Mouse (Mus musculus) left cerebral cortex, postnatal 4 days (tissue): ENCODE results near the gene Gm136. TPM values are rescaled to one million over a fixed set of nuclear protein-coding genes. Genes with fewer than 3 reads are reported as not detected.
A peak's percentile ranks its signal among the peaks of the same experiment; 100 is the strongest.
"Not testable (repeated sequence)": the region's sequence is repeated elsewhere in the genome, so short reads cannot be mapped to it uniquely, and the experiment has no call there.

ENCODE experiments used
- DNase-seq: peaks from one replicate; pipeline ENCODE4 v3.0.0-alpha.2; 2022
- intact Hi-C: fragments of 180-260 bp; cut with DNase I; formaldehyde crosslinking; loops from one replicate; pipeline ENCODE4 v1.15.1; 2025
- total RNA-seq, 2 experiments: library from RNA; stranded (reverse); gene quantifications; 2 replicates each; pipeline ENCODE4 v1.2.3; 2021

Gene Gm136
- under 1 TPM in 1 of 2 experiments, not detected in 1; 0.38 TPM for total RNA-seq

DNA sequence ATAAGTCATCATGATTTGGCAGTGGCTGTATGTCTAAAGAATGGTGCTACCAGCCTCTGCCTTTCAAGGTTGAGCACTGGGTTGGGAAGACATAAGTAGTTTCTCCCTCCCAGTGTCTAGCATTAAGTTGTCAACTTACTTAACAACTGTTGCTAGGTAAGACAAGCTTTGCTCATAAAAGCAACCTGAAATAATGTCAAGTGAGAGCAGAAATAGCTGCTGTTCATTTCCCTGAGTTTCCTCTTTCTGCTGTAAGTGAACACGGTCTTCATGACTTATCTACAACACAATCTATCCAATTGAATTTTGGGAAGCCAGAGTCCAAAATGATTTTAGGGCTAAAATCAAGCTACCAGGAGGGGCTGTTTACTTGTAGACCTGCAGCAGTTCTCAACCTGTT, at the start of gene Gm136:
TSS of gene Gm136 (minus strand) at position 101 of the 400 bp plus-strand sequence.
- intact Hi-C loops: no loop called here
- no peak for DNase-seq

DNA sequence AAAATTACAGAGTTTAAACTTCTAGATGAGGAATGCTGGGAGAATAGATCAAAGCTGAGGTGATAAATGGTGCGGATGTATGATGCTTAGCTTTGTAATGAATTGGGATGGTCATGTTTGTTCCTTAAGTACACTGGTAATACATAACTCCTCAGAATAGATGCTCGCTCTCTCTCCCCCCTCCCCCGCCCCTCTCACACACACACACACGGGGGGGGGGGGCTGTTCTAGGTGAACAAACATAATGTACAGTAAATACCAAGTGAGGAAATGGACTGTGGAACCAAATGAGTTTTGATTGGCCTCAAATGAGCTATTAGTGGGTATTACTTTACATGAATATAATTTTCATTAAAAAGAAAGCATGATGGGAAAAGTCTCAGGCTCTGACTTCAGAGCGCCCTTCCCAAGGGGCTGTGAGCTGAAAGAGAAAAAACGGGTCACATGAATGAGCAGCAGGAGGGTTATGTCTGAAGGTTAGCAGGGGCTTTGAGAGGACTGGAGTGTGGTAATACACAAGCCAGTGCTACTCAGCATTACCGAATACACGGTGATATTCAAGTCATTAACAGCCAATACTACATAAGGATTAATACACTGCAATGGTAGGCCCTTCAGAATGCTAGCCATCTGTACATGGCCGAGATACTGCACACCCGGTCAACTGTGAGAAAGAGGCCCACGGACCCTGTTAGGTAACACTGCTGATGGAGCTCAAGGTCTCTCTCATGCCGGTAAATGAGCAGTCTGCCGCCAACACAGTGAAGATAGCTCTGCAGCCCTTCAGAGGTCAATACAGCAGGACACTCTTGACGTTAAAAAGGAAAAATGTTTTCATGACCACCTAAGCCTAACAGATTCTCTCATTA, 45.3 kb upstream of the Gm136 start:
- intact Hi-C loops: no loop called here

DNA sequence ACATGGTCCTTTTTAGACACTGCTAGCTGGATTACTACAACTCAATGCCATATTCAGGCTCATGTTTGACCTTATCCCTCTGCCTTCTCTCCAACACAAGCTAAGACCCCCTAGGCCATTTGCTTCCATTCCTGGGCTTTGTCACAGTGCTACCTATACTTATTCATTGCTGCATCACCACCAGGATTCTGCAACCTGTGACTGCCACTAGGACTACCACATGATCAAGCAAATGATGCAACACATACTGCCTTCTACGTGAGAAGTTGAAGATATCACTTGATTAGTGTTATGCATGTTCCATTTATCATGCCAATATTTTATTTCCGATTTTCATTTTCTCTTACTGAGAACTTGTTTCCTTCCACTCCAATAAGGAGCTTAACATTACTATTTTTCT, 41.9 kb upstream of the Gm136 start:
- DNase-seq: no peak
- intact Hi-C loops: no loop called here

More for the DNA sequence above, 45.3 kb upstream of the Gm136 start:
- DNase-seq: no peak

DNA sequence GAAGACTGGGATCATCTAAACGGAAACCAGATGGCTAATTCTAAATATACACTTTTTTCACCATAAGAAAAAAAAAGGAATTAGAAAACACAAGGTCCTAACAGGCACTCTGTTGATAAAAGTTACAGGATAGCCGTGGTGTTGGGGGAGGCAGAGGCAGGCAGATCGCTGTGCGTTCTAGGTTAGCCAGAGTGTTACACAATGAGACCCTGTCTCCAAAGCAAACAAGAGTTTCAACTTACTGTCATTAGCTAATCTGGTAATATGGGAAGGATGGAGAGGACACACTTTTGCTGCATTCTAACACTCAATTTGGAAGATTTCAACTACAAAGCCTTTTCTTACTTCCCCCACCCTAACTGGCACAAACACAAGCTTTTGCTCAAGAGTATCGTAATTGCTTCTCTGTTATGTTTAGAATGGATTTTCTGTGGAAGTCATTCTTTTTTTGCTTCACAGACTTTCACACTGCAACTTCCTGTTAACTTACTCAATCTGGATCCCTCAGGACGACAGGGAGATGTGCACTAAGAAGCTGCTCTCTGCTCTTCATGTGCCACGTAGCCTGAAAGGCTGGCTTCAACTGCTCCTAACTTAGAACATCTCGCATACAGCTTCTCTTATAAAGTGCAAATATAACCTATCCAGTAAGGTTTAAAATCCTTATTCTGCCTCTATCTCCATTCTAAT, 41.4 kb upstream of the Gm136 start:
- DNase-seq: no peak
- intact Hi-C loops: no loop called here

DNA sequence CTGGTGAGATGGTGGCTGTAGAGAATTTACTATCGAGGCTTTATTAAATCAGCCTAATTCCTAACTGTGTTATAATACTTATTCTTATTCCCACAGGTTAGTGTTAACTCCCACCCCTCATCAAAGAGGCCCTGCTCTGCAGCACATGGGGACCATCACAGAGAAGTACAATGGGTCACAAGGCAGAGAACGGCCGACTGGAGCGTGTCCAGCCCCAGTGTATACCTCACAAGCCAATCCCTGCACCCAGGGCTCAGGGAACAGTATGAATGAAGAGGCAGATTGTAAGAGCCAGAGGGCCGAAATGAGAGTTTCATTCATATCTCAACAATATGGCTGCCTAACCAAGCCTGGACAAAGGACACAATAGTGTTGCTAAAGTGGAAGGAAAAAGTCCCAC, 40.2 kb upstream of the Gm136 start:
- intact Hi-C loops: no loop called here
- DNase-seq: no peak

DNA sequence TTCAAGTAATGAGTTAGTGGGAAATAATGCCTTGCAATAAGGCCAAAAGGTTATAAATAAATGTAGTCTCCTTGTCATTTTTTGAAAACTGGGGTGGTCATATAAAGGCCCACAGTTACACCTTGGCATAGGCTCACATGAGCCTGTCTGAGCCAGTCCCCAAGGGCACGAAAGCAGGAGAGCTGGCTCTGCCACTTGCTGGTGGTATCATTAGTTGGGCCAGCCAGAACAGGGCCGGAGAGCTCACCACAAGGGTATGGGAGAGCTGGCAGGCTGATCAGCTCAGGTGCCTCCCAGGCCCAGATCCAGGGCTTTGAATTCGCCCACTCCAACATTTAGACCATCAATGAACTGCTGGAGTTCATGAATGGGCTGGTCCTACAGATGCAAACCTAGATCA, 30.4 kb upstream of the Gm136 start:
- intact Hi-C loops: loop anchor here (10.0 kb wide), 1 partner anchor 138 kb away; no protein-coding TSS in a partner anchor
- DNase-seq: no peak

DNA sequence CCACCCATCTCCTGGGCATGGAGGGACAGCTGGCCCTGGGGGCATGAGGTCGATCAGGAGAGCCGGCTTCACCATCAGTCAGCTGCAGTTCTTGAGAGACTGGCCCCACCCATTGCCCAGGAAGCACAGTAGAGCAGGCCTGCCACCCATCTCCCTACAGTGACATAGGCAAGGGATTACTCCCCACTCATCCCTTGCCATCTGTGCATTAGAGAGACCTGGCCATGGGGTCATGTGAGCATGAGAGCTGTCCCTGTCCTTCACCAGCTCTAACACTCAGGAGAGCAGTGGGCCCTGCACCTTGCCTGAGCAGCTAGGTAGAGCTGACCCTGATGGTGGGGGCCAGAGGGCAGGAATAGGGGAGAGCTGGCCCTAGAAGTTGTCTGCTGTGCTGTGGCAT, 29.6 kb upstream of the Gm136 start:
- DNase-seq: no peak
- intact Hi-C loops: loop anchor here (10.0 kb wide), 1 partner anchor 139 kb away; no protein-coding TSS in a partner anchor

DNA sequence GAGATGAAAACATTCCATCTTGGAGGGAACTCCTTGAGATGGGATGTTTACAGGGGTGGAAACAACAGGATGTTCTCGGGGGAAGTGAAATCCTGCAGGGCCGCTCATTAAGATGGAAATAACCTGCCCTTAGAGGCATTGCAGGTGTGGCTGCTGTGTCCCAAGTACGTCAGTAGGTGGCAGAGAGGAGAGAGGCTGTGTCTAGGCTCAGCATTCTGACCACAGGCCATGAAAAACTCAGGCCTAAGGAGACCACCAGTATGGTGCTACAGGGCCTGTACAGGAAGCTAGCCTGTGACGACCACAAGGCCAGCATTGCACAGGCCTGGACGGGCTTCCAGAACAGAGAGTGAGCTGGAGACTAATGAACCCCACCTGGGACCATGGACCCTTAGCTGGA, 28.8 kb upstream of the Gm136 start:
- intact Hi-C loops: loop anchor here (10.0 kb wide), 1 partner anchor 140 kb away; no protein-coding TSS in a partner anchor
- no peak for DNase-seq

DNA sequence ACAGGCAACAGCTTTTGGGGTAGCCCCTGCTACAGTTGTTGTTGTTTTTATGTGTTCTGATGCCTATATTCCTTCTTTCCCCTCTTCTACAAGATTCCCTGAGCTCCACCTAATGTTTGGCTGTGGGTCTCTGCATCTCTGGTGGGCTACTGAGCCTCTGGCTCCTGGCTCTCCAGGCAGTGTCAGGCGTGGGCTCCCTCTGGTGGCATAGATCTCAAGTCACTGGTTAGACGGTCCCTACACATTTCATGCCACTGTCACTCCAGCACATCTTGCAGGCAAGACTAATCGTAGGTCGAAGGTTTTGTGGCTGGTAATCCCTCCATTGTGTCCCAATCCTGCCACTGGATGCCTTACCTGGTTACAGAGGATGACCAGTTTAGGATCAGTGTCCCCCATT, 26.7 kb upstream of the Gm136 start:
- intact Hi-C loops: loop anchor here (10.0 kb wide), 1 partner anchor 142 kb away; no protein-coding TSS in a partner anchor
- peak; percentile 31 for DNase-seq

DNA sequence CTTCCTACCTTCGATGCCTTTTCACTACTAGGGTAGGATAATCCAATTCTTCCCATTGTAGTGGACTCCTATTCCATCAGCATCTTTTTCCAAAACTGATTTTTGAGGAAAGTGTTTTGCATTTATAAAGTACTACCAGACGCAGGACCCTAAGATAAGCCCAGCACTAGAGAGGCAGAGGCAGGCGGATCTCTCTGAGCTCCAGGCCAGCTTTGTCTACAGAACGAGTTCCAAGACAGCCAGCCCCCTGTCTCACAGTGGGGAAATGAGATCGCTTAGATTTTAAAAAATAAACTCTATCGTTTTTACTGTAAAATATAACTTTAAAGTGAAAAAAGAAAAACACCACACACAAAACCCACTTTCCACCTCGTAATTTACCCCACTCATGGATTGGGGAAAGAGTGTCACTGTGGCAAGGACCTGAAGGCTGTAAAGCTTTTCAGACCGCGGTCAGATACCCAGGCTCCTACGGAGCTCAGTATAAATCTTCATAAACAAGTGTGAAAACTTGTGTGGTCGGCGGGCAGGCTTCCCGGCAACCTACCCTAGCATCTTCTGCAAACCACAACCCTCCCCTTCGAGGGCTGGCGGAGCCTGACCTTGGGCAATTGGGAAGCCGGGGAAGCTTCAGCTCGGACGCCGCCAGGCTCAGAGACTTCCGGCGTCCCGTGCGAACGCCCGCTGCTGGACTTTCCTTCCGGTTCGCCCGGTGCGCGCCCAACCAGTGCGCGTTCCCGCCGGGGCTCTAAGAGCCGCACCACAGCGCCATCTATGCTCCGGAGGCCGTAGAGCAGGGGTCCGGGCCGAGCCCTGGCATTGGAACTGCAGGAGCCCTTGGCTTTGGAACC, 21.8 kb upstream of the Gm136 start, which contains the start of gene Smim8:
TSS of gene Smim8 (minus strand) at position 747 of the 851 bp plus-strand sequence.
- intact Hi-C loops: loop anchor here (5.0 kb wide), 1 partner anchor 91 kb away; the partner anchor contains the start of gene Slc35a1
- DNase-seq: peak; percentile 92

DNA sequence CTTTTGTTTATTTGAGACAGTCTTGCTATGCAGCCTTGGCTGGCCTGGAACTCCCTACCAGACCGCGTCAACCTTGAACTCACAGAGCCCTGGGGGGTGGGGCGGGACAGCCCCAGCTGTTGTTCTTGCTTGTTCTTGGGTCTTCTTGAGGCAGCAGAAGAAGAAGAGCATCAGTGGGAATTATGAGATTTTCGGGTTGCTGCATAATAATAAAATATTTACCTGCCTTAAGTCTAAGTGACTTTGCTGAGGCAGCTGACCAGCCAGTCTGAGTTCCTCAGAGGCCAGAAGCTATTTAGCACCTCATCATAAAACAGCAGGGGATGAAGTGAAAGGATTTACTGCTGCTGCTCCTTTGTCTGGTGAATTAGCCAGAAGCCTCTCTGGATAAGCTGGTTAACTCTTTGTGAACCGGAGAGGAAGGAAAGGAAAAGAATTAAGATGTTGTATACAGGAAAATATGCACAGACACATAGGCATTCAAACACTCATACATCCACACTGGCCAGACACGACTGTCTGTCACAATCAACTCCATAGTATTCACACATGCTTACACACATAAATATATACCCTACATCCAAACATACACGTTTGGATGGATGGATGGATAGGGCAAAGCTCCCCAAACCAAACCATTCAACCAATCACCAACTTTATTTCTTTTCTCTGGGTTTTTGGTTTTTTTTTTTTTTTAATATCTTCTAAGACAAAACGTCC, 15.7 kb upstream of the Gm136 start:
- no peak for DNase-seq
- intact Hi-C loops: no loop called here

DNA sequence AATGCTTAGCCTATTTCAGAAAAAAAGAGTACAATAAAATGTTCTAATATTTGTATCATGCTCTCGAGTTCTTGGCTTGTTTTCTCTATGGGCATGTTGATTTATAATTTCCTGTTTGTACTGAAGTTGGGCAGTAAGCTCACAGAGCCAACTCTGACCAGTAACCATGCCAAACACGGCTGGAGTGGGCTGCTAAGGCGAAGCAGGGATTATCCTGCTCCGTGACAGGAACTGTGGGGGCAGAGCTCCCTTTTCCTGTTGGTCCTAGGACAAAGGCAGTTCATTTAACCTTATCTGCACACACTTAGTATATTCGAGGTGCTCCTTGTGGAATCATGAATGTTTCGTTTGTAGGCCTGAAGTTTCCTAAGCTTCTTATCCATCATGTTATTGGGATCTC, 6.8 kb downstream of the Gm136 start:
- no peak for DNase-seq
- intact Hi-C loops: no loop called here

DNA sequence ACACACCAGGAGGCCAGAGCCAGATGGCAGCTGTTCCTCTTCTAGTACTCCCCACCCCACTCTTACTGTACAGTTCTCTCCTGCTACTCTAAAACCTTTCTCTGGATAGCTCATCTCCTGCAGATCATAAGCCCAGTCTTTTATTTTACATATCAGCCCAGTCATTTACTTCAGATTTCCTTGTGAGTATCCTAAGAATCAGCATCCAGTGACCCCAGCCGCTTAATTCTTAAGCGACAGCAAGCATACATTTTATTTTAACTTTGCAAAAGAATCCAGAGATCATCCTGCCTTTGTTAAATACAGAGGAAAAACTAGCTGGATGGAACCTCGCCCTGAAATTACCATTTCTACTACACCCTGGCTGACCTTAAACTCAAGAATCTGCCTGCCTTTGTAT, 21.6 kb downstream of the Gm136 start:
- intact Hi-C loops: no loop called here
- no peak for DNase-seq

DNA sequence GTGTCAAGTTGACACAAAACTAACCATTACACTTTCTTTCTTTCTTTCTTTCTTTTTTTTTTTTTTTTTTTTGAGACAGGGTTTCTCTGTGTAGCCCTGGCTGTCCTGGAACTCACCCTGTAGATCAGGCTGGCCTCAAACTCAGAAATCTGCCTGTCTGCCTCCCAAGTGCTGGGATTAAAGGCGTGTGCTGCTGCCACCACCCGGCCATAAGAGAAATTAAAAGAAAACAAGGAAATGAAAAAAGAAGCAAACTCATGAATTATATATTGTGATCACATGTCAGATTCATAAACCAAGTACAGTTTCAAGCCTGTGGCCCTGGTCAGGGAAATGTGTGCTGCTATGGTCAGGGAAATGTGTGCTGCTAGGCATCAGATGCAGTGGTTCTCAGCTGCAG, 22.6 kb downstream of the Gm136 start:
- intact Hi-C loops, DNase-seq: not testable (repeated sequence)

DNA sequence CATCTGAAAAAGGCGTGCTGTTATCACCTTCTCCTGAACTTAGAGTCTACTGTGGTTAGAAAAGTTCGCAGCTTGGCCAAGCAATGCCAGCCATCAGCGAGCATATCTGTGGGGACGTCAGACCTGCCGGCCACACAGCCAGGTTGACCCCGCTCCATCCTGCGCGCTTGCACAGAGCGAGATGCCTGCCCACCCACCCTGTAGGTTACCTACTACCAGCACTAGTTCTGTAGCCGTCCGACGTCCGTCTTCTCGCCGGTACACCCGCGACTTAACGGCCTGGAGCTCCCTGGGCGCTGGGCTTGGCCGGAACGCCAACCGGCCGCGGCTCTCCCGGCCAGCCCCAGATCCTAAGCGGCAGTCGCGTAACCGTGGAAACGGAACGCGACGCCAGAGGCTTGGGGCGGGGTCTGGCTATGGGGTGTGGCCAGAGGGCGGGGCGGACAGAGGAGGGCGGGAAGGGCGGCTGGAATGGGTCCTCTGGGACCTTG, 26.2 kb downstream of the Gm136 start, which contains the start of gene Cfap206:
TSS of gene Cfap206 (minus strand) at position 356 of the 491 bp plus-strand sequence.
- intact Hi-C loops: no loop called here
- peak; percentile 71 for DNase-seq

DNA sequence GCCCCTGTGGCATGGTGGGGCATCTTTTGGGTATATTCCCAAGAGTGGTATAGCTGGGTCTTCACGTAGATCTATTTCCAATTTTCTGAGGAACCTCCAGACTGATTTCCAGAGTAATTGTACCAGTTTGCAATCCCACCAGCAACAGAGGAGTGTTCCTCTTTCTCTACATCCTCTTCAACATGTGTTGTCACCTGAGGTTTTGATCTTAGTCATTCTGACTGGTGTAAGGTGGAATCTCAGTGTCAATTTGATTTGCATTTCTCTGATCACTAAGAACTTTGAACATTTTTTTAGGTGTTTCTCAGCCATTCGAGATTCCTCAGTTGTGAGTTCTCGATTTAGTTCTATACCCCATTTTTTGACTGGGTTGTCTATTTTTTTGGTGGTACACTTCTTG, 30.4 kb downstream of the Gm136 start:
- DNase-seq, intact Hi-C loops: not testable (repeated sequence)

DNA sequence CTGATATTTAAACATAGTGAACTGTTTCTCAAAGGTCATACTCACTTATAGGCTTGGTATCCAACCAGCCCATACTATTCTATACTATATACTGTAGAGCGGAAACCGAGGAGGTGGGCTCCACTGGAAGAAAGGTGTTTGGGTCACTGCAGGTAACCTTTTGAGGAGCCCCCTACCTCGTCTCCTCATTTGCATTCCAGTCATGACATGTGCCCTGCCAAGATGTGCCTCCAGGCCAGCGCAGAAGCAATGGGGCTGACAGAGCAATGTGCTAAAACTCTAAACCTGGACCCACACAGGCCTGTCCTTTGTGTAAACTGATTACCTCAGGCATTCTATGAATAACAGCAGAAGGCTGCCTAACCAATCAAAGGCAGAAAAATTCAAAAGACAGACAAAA, 31.8 kb downstream of the Gm136 start:
- no peak for DNase-seq
- intact Hi-C loops: no loop called here

DNA sequence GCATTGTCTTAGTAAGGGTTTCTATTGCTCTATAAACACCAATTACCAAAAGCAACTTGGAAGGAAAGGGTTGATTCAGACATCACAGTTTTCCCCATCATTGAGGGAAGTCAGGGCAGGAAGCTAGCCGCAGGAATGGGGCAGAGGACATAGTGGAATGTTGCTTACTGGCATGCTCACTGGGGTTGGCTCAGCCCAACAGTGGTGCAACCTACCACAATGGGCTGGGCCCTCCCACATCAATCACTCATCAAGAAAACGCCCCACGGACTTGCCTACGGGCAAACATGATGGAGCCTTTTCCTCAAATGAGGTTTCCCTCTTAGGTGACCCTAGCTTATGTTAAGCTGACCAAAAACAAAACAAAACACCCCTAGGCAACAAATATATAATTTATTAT, 32.9 kb downstream of the Gm136 start:
- intact Hi-C loops: no loop called here
- no peak for DNase-seq

DNA sequence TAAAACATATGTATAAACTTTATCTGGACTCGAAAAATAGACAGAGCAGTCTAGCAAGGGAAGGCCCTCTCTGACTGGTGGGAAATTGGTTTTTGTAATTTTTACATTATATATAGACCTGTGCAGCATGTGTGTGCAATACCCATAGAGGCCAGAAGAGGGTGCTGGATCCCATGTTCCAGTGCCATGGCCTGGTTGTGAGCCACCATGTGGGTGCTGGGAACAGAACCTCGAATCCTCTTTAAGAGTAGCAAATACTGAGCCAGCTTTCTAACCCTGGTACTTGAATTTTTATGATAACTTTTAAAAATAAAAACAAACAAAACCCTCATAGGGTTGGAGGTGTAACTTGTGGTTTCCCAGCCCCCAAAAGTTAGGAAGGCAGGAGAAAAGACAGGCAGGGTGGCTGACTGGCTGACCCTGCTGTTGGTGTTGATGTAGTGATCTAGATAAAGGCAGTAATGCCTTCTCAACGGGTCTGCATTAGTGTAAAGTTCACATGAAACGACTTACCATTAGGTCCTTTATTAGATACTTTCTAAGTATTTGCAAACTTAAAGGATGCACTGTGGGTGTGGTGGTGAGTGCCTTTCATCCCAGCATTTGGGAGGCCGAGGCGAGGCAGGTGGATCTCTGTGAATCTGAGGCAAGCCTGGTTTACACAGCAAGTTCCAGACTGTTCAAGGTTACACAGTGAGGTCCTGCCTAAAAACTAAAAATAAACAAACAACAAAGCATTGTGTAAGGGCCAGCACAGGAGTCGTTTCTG, 35.8 kb downstream of the Gm136 start:
- intact Hi-C loops: no loop called here

More for the DNA sequence above, 35.8 kb downstream of the Gm136 start:
- DNase-seq: no peak
